Mouse (Mus musculus) stomach, postnatal 0 days (tissue): ENCODE measurements at regions not wholly inside any gene's neighbourhood (a gene's known extent, or its start where the extent isn't known, plus 50 kb on each side); places are given as distances from the start of the nearest gene placed in this dataset.
"Not testable (repeated sequence)": the region's sequence is repeated elsewhere in the genome, so short reads cannot be mapped to it uniquely, and the experiment has no call there.

ENCODE experiments used
- ATAC-seq: fragments of 200-750 bp; cut with Nextera tagmentation; 2 replicates; pipeline ENCODE4 v1.8.0; 2017; ENCODE audit not compliant: low FRiP score, low TSS enrichment
- DNase-seq: peaks from one replicate; pipeline ENCODE4 v3.0.0-alpha.2; 2016; ENCODE audit warnings: low spot score
- H3K27ac ChIP-seq: fragments of 300-500 bp; sonication (generic); replicated peaks from 2 replicates; pipeline ENCODE4 v1.5.1; 2014; ENCODE audit warnings: mild to moderate bottlenecking, control low read depth
- H3K27me3 ChIP-seq: fragments of 300-500 bp; sonication (generic); 2 replicates; pipeline ENCODE4 v1.6.1; 2014; ENCODE audit warnings: low read length; ENCODE audit not compliant: control insufficient read depth, insufficient read depth
- H3K36me3 ChIP-seq: fragments of 300-500 bp; sonication (generic); 2 replicates; pipeline ENCODE4 v1.6.1; 2014; ENCODE audit warnings: low read length, mixed read lengths; ENCODE audit not compliant: control insufficient read depth, insufficient read depth
- H3K4me1 ChIP-seq: fragments of 300-500 bp; sonication (generic); replicated peaks from 2 replicates; pipeline ENCODE4 v1.6.1; 2014; ENCODE audit warnings: antibody characterized with exemption; ENCODE audit not compliant: control insufficient read depth, insufficient read depth
- H3K4me2 ChIP-seq: fragments of 300-500 bp; sonication (generic); replicated peaks from 2 replicates; pipeline ENCODE4 v1.6.1; 2014; ENCODE audit warnings: low read depth, mild to moderate bottlenecking, control low read depth, moderate library complexity
- H3K4me3 ChIP-seq: fragments of 300-500 bp; sonication (generic); 2 replicates; pipeline ENCODE4 v1.5.1; 2014; ENCODE audit warnings: low read depth, low read length, control low read depth
- H3K9ac ChIP-seq: fragments of 300-500 bp; sonication (generic); 2 replicates; pipeline ENCODE4 v1.6.1; 2014; ENCODE audit warnings: mild to moderate bottlenecking, low read length, control low read depth, mixed read lengths
- H3K9me3 ChIP-seq: fragments of 300-500 bp; sonication (generic); 2 replicates; pipeline ENCODE4 v1.6.1; 2016; ENCODE audit warnings: low read length; ENCODE audit not compliant: control insufficient read depth
- CTCF ChIP-seq: IDR thresholded peaks from 2 replicates; pipeline ENCODE4 v1.5.1; 2016; ENCODE audit warnings: antibody characterized with exemption, low read depth, mild to moderate bottlenecking, moderate library complexity
- EP300 ChIP-seq: optimal IDR thresholded peaks from 2 replicates; pipeline ENCODE3; 2016; ENCODE audit warnings: antibody characterized with exemption
- WGBS: fragments of 180-500 bp; shearing (Covaris S2); extraction: QIAGEN DNeasy Blood & Tissue Kit; methylation state at CpG from one replicate; pipeline ENCODE4 v1.1.7; 2014; 5-methylcytosine and 5-hydroxymethylcytosine counted together

DNA sequence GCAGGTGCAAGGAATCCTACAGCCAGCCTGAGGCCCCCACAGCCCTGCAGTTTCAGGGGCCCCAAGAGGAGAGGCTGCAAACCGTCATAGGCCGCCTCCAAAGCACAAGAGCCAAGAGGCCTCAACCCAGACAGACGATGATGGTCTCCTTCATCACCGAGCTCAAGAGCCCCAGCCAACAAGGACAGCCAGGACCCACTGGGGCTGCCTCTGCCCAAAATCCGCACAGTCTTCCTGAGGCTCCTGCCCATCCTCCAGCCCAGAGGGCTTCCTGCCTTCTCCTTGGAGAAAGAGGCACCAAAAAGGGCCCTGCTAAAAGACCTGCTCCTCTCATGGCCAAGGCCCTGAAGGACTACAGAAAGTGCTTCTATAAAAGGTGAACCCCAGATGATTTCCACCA lies 112.3 kb downstream of the Nus1 start:
- H3K9ac ChIP-seq, H3K27ac ChIP-seq, ATAC-seq, H3K4me1 ChIP-seq, DNase-seq, H3K27me3 ChIP-seq, H3K4me3 ChIP-seq, H3K36me3 ChIP-seq, H3K9me3 ChIP-seq, H3K4me2 ChIP-seq: not testable (repeated sequence)
- WGBS = 100% methylated on average over 2 of the region's 5 CpGs

DNA sequence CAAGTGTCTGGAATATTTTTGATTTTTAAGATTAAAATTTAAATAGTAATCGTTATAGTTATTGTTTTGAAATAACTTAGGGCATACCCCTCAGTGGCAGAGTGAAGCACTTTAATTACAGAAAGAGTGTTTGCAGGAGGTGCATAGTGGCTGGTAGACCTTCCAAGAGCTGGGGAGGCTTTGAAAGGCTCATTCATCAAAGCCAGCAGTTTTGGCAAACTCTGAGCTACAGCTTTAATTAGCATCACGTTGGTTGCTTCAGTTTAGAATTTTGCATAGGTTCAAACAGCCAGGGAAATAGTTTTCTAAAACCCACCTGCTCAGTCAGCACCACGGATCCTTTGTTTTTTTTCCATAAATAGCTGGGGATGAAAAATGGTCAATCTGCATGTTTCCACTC lies 113.5 kb downstream of the Nus1 start:
- H3K36me3 ChIP-seq = no peaks in the 10 kb centered on the region
- TF ChIP-seq EP300 (no peak), CTCF (no peak)
- ATAC-seq = no peak

DNA sequence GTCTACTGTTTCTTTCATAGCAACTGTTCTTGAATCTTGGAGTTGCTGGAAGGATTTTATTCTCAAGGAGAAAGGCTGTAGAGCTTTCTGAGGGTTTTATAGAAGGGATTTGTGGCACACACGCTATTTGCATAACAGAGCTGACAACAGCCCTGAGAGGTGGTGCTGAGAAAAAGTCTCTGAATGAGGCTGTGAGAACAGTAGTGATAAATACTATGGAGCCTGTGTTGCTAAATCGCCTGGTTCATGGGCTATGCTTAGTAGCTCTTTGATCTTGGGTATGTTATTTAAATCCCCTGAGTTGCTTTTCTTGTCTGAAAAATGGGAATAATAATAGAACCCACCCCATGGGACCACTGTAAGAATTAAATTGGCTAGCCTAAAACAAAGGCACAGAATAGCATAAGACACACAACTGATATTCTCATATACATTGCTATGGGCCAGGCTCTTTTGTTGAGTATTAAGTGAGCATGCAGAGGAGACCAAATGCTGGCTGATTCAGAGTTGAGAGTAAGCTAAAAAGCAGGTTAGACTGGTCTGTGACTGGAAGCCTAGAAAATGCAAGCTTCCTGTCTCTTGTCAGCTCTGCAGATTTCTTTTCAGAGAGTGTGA lies 116.0 kb downstream of the Nus1 start:
- TF ChIP-seq EP300 (no peak), CTCF (no peak)
- 33% methylated on average over 2 of the region's 2 CpGs for WGBS
- no peaks in the 10 kb centered on the region for H3K4me1 ChIP-seq
- no peak overlapping the region for H3K9ac ChIP-seq
- no peak overlapping the region for H3K4me3 ChIP-seq
- no peaks in the 10 kb centered on the region for H3K36me3 ChIP-seq
- no peak overlapping the region for H3K27ac ChIP-seq
- DNase-seq (no peak), ATAC-seq (no peak)
- H3K4me2 ChIP-seq = no peak overlapping the region
- no peaks in the 10 kb centered on the region for H3K9me3 ChIP-seq
- no peaks in the 10 kb centered on the region for H3K27me3 ChIP-seq

More for the DNA sequence above, 113.5 kb downstream of the Nus1 start:
- Histone ChIP-seq H3K4me2 (no peak overlapping the region), H3K4me1 (no peaks in the 10 kb centered on the region), H3K27me3 (no peaks in the 10 kb centered on the region), H3K9ac (no peak overlapping the region), H3K27ac (no peak overlapping the region), H3K4me3 (no peak overlapping the region), H3K9me3 (no peaks in the 10 kb centered on the region)
- DNase-seq = no peak
- WGBS = 41% methylated on average over 3 of the region's 3 CpGs

DNA sequence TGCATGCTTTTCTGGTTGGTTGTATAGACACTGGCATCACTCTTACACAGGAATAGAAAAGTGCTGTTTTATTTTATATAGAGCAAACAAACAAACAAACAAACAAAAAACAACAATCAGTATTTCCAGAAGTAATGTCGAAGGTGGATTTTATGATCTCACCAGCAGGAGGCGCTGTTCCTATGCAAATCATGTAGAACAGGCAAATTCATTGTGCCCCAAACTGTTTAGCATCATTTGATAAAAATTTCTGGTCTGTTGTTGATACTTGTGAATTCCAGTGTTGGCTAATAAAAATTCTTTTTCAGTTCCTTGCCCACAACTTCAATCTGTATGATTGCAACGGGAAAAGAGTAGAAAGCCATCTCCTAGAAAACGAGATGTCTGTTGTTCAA lies 116.5 kb downstream of the Nus1 start:
- Histone ChIP-seq H3K27me3 (no peaks in the 10 kb centered on the region), H3K4me3 (no peak overlapping the region), H3K27ac (no peak overlapping the region), H3K9ac (no peak overlapping the region), H3K4me1 (no peaks in the 10 kb centered on the region), H3K4me2 (no peak overlapping the region), H3K36me3 (no peaks in the 10 kb centered on the region), H3K9me3 (no peaks in the 10 kb centered on the region)
- DNase-seq (peak; percentile 15), ATAC-seq (no peak)
- TF ChIP-seq CTCF (peak; percentile 79), EP300 (no peak)
- 51% methylated on average over 4 of the region's 4 CpGs for WGBS

DNA sequence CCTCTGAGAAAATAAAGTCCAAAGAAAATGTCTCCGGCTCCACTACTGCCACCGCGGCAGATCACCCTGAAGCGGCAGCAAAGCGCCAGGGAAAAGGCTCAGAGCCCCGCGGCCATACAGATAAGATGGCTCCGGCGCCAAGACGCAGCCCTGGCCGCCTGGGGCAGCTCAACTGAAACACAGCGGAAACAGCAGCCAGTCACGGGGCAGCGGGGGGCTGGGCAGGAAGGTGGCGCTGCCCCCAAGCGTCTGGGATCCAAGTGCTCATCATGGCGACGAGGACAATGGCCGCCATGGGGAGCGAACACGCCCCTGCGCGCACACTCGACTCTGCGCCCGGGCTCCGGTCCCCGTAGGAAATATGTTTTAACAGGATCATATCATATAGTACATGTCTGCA lies 128.2 kb downstream of the Nus1 start:
- no peaks in the 10 kb centered on the region for H3K4me1 ChIP-seq
- H3K36me3 ChIP-seq = no peaks in the 10 kb centered on the region
- no peak for DNase-seq
- no peak for ATAC-seq
- WGBS = 89% methylated on average over 28 of the region's 28 CpGs
- H3K27me3 ChIP-seq = no peaks in the 10 kb centered on the region
- no peak overlapping the region for H3K9ac ChIP-seq
- H3K4me3 ChIP-seq = no peak overlapping the region
- no peak for TF ChIP-seq EP300
- TF ChIP-seq CTCF = no peak
- no peak overlapping the region for H3K4me2 ChIP-seq
- H3K9me3 ChIP-seq = no peaks in the 10 kb centered on the region
- no peak overlapping the region for H3K27ac ChIP-seq

DNA sequence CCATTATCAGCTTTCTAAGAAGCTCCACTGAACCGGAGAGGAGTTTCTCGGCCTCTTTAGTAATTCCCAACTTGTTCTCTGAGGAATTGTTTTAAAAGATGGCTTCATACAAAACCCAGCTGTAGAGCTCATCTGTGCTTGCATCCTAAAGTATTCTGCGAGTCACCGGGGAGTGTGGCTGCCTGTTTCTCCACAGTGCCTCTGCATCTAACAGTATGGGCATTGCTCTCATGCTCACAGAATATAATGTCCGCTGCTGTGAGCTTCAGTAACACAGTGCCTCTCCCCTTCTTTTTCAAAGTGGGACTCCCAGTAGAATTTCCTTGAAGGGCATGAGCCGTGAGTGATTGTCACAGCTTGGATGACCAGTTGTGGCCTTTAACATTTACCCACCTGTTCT lies 113.0 kb upstream of the Slc35f1 start:
- Histone ChIP-seq H3K4me2 (no peak overlapping the region), H3K9me3 (no peaks in the 10 kb centered on the region)
- 80% methylated on average over 6 of the region's 6 CpGs for WGBS

More for the DNA sequence above, 113.0 kb upstream of the Slc35f1 start:
- Histone ChIP-seq H3K27ac (no peak overlapping the region), H3K27me3 (no peaks in the 10 kb centered on the region), H3K4me3 (no peak overlapping the region), H3K9ac (no peak overlapping the region), H3K4me1 (no peaks in the 10 kb centered on the region), H3K36me3 (no peaks in the 10 kb centered on the region)
- TF ChIP-seq EP300 (no peak), CTCF (no peak)
- no peak for ATAC-seq
- no peak for DNase-seq
